ENCODE assay signal across 10 mouse cellular contexts in genomic region chr9:95525961-95526360, GRCm38 (mm10). TPM values are rescaled to one million over a fixed set of nuclear protein-coding genes. Genes with fewer than 3 reads are reported as not detected.
DNase-seq lines count a peak whose midpoint lies in the region; ATAC-seq and TF ChIP-seq lines count a peak whose summit lies in the region.
"Had no signal": no experiment of that assay in that cellular context is flagged by ENCODE, and none has a peak within 500 bp of the region (broad histone marks: within the 10 kb centered on the region; RNA-seq: fewer than 3 reads in every experiment).

No protein-coding gene starts in this region.

- DNase-seq in lung, embryonic 14.5 days, result peak; percentile 69
- DNase-seq in lung, adult 18-20 months, result no peak
- DNase-seq in embryo, embryonic 9.5 days (ENCODE audit: extremely low spot score), result peak; percentile 42
- DNase-seq in urinary bladder, postnatal 4 days (ENCODE audit: low spot score in 2 of 2), result no peak
- DNase-seq in layer of hippocampus, adult 11-12 months (ENCODE audit: low spot score), result no peak

- no peaks in the 10 kb centered on the region for H3K9me3 ChIP-seq in lung, embryonic 14.5 days (ENCODE audit: low read depth, low read length)
- no peaks in the 10 kb centered on the region for H3K9me3 ChIP-seq in kidney, embryonic 16.5 days (ENCODE audit: low read length)
- H3K9me3 ChIP-seq in midbrain, embryonic 13.5 days, result no peaks in the 10 kb centered on the region
- H3K9me3 ChIP-seq: embryonic facial prominence, embryonic 12.5 days had no signal

- peak; percentile 90 for ATAC-seq in lung, embryonic 14.5 days (ENCODE audit: insufficient read depth)
- peak; percentile 82; the same call in 1 of the 2 replicates for ATAC-seq in kidney, embryonic 16.5 days (ENCODE audit: low FRiP score, low TSS enrichment)
- peak; percentile 73 for ATAC-seq in midbrain, embryonic 13.5 days

- no peaks in the 10 kb centered on the region for H3K27me3 ChIP-seq in lung, embryonic 14.5 days (ENCODE audit: insufficient read depth, low read length)
- H3K27me3 ChIP-seq in kidney, embryonic 16.5 days (ENCODE audit: insufficient read depth, low read length), result no peaks in the 10 kb centered on the region
- H3K27me3 ChIP-seq in midbrain, embryonic 13.5 days, result no peaks in the 10 kb centered on the region
- H3K27me3 ChIP-seq: embryonic facial prominence, embryonic 12.5 days had no signal

- H3K9ac ChIP-seq in lung, embryonic 14.5 days, result no peak overlapping the region
- no peak overlapping the region for H3K9ac ChIP-seq in kidney, embryonic 16.5 days (replicated peaks; ENCODE audit: low read length)
- no peak overlapping the region for H3K9ac ChIP-seq in midbrain, embryonic 13.5 days (replicated peaks)
- H3K9ac ChIP-seq: embryonic facial prominence, embryonic 12.5 days had no signal

- no peak overlapping the region for H3K27ac ChIP-seq in lung, embryonic 14.5 days (ENCODE audit: low read depth)
- H3K27ac ChIP-seq in bone marrow, adult 2 months (ENCODE audit: control insufficient read depth, insufficient read depth, low read depth, low read length, poor library complexity), result no peak overlapping the region
- no peak overlapping the region for H3K27ac ChIP-seq in kidney, embryonic 16.5 days (ENCODE audit: low read length)
- H3K27ac ChIP-seq in midbrain, embryonic 13.5 days, result no peak overlapping the region
- H3K27ac ChIP-seq: embryonic facial prominence, embryonic 12.5 days had no signal

- no peak overlapping the region for H3K4me2 ChIP-seq in lung, embryonic 14.5 days
- H3K4me2 ChIP-seq in kidney, embryonic 16.5 days (replicated peaks; ENCODE audit: low read depth, low read length), result no peak overlapping the region
- no peak overlapping the region for H3K4me2 ChIP-seq in midbrain, embryonic 13.5 days (replicated peaks)
- H3K4me2 ChIP-seq: embryonic facial prominence, embryonic 12.5 days had no signal

- TF ChIP-seq POLR2A in bone marrow, adult 2 months (IDR thresholded peaks at IDR 0.05; ENCODE audit: borderline replicate concordance, control insufficient read depth, low read depth, low read length), result no peak

- no peak overlapping the region for H3K4me3 ChIP-seq in lung, embryonic 14.5 days (ENCODE audit: low read depth, low read length)
- H3K4me3 ChIP-seq in bone marrow, adult 2 months (replicated peaks; ENCODE audit: control insufficient read depth, low read depth, low read length), result no peak overlapping the region
- H3K4me3 ChIP-seq in kidney, embryonic 16.5 days (ENCODE audit: low read length), result no peak overlapping the region
- no peak overlapping the region for H3K4me3 ChIP-seq in midbrain, embryonic 13.5 days (replicated peaks)
- H3K4me3 ChIP-seq: embryonic facial prominence, embryonic 12.5 days; myocyte had no signal

- H3K4me1 ChIP-seq in lung, embryonic 14.5 days (ENCODE audit: insufficient read depth), result no peaks in the 10 kb centered on the region
- H3K4me1 ChIP-seq in bone marrow, adult 2 months (ENCODE audit: control insufficient read depth, insufficient read depth, low read length), result no peaks in the 10 kb centered on the region
- peaks cover 3% of the 10 kb centered on the region; the same call in 1 of the 2 replicates for H3K4me1 ChIP-seq in kidney, embryonic 16.5 days (ENCODE audit: insufficient read depth, low read length)
- no peaks in the 10 kb centered on the region for H3K4me1 ChIP-seq in midbrain, embryonic 13.5 days (replicated peaks)
- H3K4me1 ChIP-seq: embryonic facial prominence, embryonic 12.5 days had no signal

- no peaks in the 10 kb centered on the region for H3K36me3 ChIP-seq in lung, embryonic 14.5 days (ENCODE audit: insufficient read depth)
- H3K36me3 ChIP-seq in kidney, embryonic 16.5 days (ENCODE audit: insufficient read depth, low read length), result no peaks in the 10 kb centered on the region
- H3K36me3 ChIP-seq in midbrain, embryonic 13.5 days, result no peaks in the 10 kb centered on the region
- H3K36me3 ChIP-seq: embryonic facial prominence, embryonic 12.5 days had no signal

- peak; percentile 71 for TF ChIP-seq CTCF in lung, embryonic 14.5 days (IDR thresholded peaks at IDR 0.05; ENCODE audit: low read depth)
- peak; percentile 23; the same call in 1 of the 2 replicates for TF ChIP-seq CTCF in bone marrow, adult 2 months (IDR thresholded peaks at IDR 0.05; ENCODE audit: control insufficient read depth, insufficient read depth, low read length)

- WGBS in lung, embryonic 14.5 days, result 15% methylated on average over 2 of the region's 2 CpGs
- WGBS in bone marrow, adult 2 months, result 11% methylated on average over 2 of the region's 2 CpGs
- 13% methylated on average over 2 of the region's 2 CpGs for WGBS in kidney, embryonic 16.5 days
- 17% methylated on average over 2 of the region's 2 CpGs for WGBS in midbrain, embryonic 13.5 days

RNA-seq across cellular contexts. Expression of gene U2surp, which starts 14.2 kb away (rescaled TPM):
- polyA plus RNA-seq in lung, embryonic 14.5 days (2014; fragmentation: Nextera tagmentation; extraction: Ambion mirVana), result 125 and 138 TPM in 2 replicates
- polyA plus RNA-seq in bone marrow, adult 2 months (2011; ENCODE audit: insufficient read depth, insufficient read length, low replicate concordance, missing spikeins), result 63.8 and 79.3 TPM in 2 replicates
- polyA plus RNA-seq in kidney, embryonic 16.5 days (2015; fragmentation: Nextera tagmentation; extraction: Ambion mirVana), result 100 and 134 TPM in 2 replicates
- 153 and 172 TPM in 2 replicates for polyA plus RNA-seq in midbrain, embryonic 13.5 days (2015; fragmentation: Nextera tagmentation; extraction: Ambion mirVana)

RNA-seq across cellular contexts. Expression of gene Paqr9, which starts 33.5 kb away (rescaled TPM):
- polyA plus RNA-seq in lung, embryonic 14.5 days (2014; fragmentation: Nextera tagmentation; extraction: Ambion mirVana), result 0.07 TPM in 1 of 2 replicates, not detected in the other
- 17.0 and 17.9 TPM in 2 replicates for polyA plus RNA-seq in bone marrow, adult 2 months (2011; ENCODE audit: insufficient read depth, insufficient read length, low replicate concordance, missing spikeins)
- 0.81 and 1.00 TPM in 2 replicates for polyA plus RNA-seq in kidney, embryonic 16.5 days (2015; fragmentation: Nextera tagmentation; extraction: Ambion mirVana)
- 1.8 and 1.9 TPM in 2 replicates for polyA plus RNA-seq in midbrain, embryonic 13.5 days (2015; fragmentation: Nextera tagmentation; extraction: Ambion mirVana)

Comparison
In these comparisons a context has a peak if more than half of its experiments do, and no peak if none do; other contexts are left out.
1. DNase-seq: peak in lung, embryonic 14.5 days (single experiment) and embryo, embryonic 9.5 days (single experiment); none in lung, adult 18-20 months (0 of 2), urinary bladder, postnatal 4 days (0 of 2) and layer of hippocampus, adult 11-12 months (single experiment).
2. Peak in every context shown above with its lines, with median percentiles within 50 percentile points of each other: ATAC-seq.